Mouse (Mus musculus): Measurements from ENCODE around the gene Fxyd7.

Gene Fxyd7

GRCm38 (mm10) chr7:31000505-31001020, 50.7 kb downstream of the Fxyd7 start:
- DNase-seq = peak; percentile 60 to 66

GRCm38 (mm10) chr7:30996491-30996890, 54.8 kb downstream of the Fxyd7 start:
- DNase-seq = no peak

- DNase-seq = no peak
Observed at GRCm38 (mm10) chr7:30993986-30994385, 57.3 kb downstream of the Fxyd7 start.
